Mouse (Mus musculus): ENCODE results near the gene B3galt1. TPM values are rescaled to one million over a fixed set of nuclear protein-coding genes. Genes with fewer than 3 reads are reported as not detected.

B3galt1 gene
- polyA plus RNA-seq, 1 experiment, result not detected

DNA sequence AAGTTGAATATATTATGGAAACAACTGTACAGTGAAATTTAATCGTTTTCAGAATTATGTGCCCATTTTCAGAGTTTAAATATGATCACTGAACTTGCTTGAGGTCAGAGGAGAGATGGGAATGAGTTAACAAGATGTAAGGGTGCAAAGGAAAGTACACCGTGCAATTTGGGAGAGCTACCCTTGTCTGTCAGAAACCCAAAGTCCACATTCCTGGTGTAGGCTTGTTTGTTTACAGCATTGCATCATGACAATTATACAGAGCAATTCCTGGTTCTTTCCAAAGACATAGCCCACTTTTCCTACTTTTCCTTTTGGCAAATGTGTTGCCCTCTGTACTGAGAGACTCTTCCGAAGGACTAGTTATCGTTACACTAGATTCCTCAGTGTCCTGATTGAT lies 390.5 kb downstream of the B3galt1 start:
- Histone ChIP-seq H3K9me3 (ENCODE audit: control insufficient read depth, low read length) (peaks cover 2% of the 10 kb centered on the region; the same call in 1 of the 2 replicates), H3K36me3 (ENCODE audit: control insufficient read depth) (no peaks in the 10 kb centered on the region), H3K4me1 (ENCODE audit: control insufficient read depth) (no peaks in the 10 kb centered on the region)

GRCm38 (mm10) chr2:67957561-67957960 lies 391.9 kb downstream of the B3galt1 start:
- no peak for TF ChIP-seq GATA1 (IDR thresholded peaks at IDR 0.05; ENCODE audit: low read length)
- TF ChIP-seq TAL1 (IDR thresholded peaks at IDR 0.05; ENCODE audit: low read length), result no peak
- Histone ChIP-seq H3K4me1 (ENCODE audit: control insufficient read depth) (no peaks in the 10 kb centered on the region), H3K4me3 (replicated peaks) (no peak overlapping the region), H3K27me3 (ENCODE audit: control insufficient read depth) (no peaks in the 10 kb centered on the region), H3K36me3 (ENCODE audit: control insufficient read depth) (no peaks in the 10 kb centered on the region), H3K9me3 (ENCODE audit: control insufficient read depth, low read length) (peaks cover 2% of the 10 kb centered on the region; the same call in 1 of the 2 replicates)

More for the DNA sequence above, 390.5 kb downstream of the B3galt1 start:
- TF ChIP-seq TAL1 (IDR thresholded peaks at IDR 0.05; ENCODE audit: low read length) (no peak), GATA1 (IDR thresholded peaks at IDR 0.05; ENCODE audit: low read length) (no peak)
- Histone ChIP-seq H3K4me3 (replicated peaks) (no peak overlapping the region), H3K27me3 (ENCODE audit: control insufficient read depth) (no peaks in the 10 kb centered on the region)

GRCm38 (mm10) chr2:67960711-67961110 lies 395.0 kb downstream of the B3galt1 start:
- TF ChIP-seq TAL1 (IDR thresholded peaks at IDR 0.05; ENCODE audit: low read length) (no peak), GATA1 (IDR thresholded peaks at IDR 0.05; ENCODE audit: low read length) (no peak)
- Histone ChIP-seq H3K27me3 (ENCODE audit: control insufficient read depth) (no peaks in the 10 kb centered on the region), H3K4me3 (replicated peaks) (no peak overlapping the region), H3K4me1 (ENCODE audit: control insufficient read depth) (no peaks in the 10 kb centered on the region), H3K9me3 (ENCODE audit: control insufficient read depth, low read length) (no peaks in the 10 kb centered on the region), H3K36me3 (ENCODE audit: control insufficient read depth) (no peaks in the 10 kb centered on the region)

DNA sequence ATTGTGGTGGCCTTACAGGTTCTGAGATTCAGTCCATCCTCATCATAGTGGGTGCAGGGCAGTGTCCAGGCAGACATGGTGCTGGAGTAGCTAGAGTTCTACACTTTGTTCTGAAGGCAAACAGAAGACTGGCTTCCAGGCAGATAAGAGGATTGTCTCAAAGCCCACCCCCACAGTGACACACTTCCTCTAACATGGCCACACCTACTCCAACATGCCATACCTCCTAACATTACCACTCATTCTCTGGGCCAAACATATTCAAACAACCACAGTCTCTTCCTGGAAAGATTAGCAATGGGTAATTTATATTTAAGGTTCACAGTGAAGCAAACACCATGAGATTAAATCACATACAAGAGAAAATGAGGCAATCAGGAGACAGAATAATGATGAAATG lies 403.1 kb downstream of the B3galt1 start:
- Histone ChIP-seq H3K36me3 (ENCODE audit: control insufficient read depth) (no peaks in the 10 kb centered on the region), H3K4me1 (ENCODE audit: control insufficient read depth) (no peaks in the 10 kb centered on the region), H3K9me3 (ENCODE audit: control insufficient read depth, low read length) (peaks cover 3% of the 10 kb centered on the region), H3K27me3 (ENCODE audit: control insufficient read depth) (no peaks in the 10 kb centered on the region), H3K4me3 (replicated peaks) (no peak overlapping the region)
- TF ChIP-seq GATA1 (IDR thresholded peaks at IDR 0.05; ENCODE audit: low read length) (no peak), TAL1 (IDR thresholded peaks at IDR 0.05; ENCODE audit: low read length) (no peak)

GRCm38 (mm10) chr2:67971091-67971490 lies 405.4 kb downstream of the B3galt1 start:
- no peak for TF ChIP-seq TAL1 (IDR thresholded peaks at IDR 0.05; ENCODE audit: low read length)
- TF ChIP-seq GATA1 (IDR thresholded peaks at IDR 0.05; ENCODE audit: low read length), result no peak
- Histone ChIP-seq H3K9me3 (ENCODE audit: control insufficient read depth, low read length) (peaks cover 3% of the 10 kb centered on the region), H3K36me3 (ENCODE audit: control insufficient read depth) (no peaks in the 10 kb centered on the region), H3K4me1 (ENCODE audit: control insufficient read depth) (no peaks in the 10 kb centered on the region), H3K4me3 (replicated peaks) (no peak overlapping the region), H3K27me3 (ENCODE audit: control insufficient read depth) (no peaks in the 10 kb centered on the region)

- no peaks in the 10 kb centered on the region for H3K4me1 ChIP-seq (ENCODE audit: control insufficient read depth)
- peaks cover 3% of the 10 kb centered on the region for H3K9me3 ChIP-seq (ENCODE audit: control insufficient read depth, low read length)
- H3K4me3 ChIP-seq (replicated peaks), result no peak overlapping the region
- H3K27me3 ChIP-seq (ENCODE audit: control insufficient read depth), result no peaks in the 10 kb centered on the region
- TF ChIP-seq GATA1 (IDR thresholded peaks at IDR 0.05; ENCODE audit: low read length), result no peak
- TF ChIP-seq TAL1 (IDR thresholded peaks at IDR 0.05; ENCODE audit: low read length), result no peak
- H3K36me3 ChIP-seq (ENCODE audit: control insufficient read depth), result no peaks in the 10 kb centered on the region
These were observed 405.9 kb downstream of the B3galt1 start for GRCm38 (mm10) chr2:67971576-67971975.

- H3K9me3 ChIP-seq (ENCODE audit: control insufficient read depth, low read length), result peaks cover 2% of the 10 kb centered on the region; the same call in 1 of the 2 replicates
- TF ChIP-seq GATA1 (IDR thresholded peaks at IDR 0.05; ENCODE audit: low read length) (no peak), TAL1 (IDR thresholded peaks at IDR 0.05; ENCODE audit: low read length) (no peak)
- H3K36me3 ChIP-seq (ENCODE audit: control insufficient read depth), result no peaks in the 10 kb centered on the region
These were observed 410.1 kb downstream of the B3galt1 start for GRCm38 (mm10) chr2:67975764-67976163.

GRCm38 (mm10) chr2:67976488-67976887 lies 410.8 kb downstream of the B3galt1 start:
- H3K36me3 ChIP-seq (ENCODE audit: control insufficient read depth), result no peaks in the 10 kb centered on the region

More at GRCm38 (mm10) chr2:67975764-67976163, 410.1 kb downstream of the B3galt1 start:
- H3K27me3 ChIP-seq (ENCODE audit: control insufficient read depth), result no peaks in the 10 kb centered on the region
- no peaks in the 10 kb centered on the region for H3K4me1 ChIP-seq (ENCODE audit: control insufficient read depth)
- H3K4me3 ChIP-seq (replicated peaks), result no peak overlapping the region

GRCm38 (mm10) chr2:67977620-67978262 lies 412.1 kb downstream of the B3galt1 start:
- TF ChIP-seq GATA1 (IDR thresholded peaks at IDR 0.05; ENCODE audit: low read length) (no peak), TAL1 (IDR thresholded peaks at IDR 0.05; ENCODE audit: low read length) (no peak)
- H3K4me1 ChIP-seq (ENCODE audit: control insufficient read depth), result no peaks in the 10 kb centered on the region
- no peaks in the 10 kb centered on the region for H3K36me3 ChIP-seq (ENCODE audit: control insufficient read depth)
- H3K9me3 ChIP-seq (ENCODE audit: control insufficient read depth, low read length), result peaks cover 2% of the 10 kb centered on the region; the same call in 1 of the 2 replicates
- H3K4me3 ChIP-seq (replicated peaks), result no peak overlapping the region
- no peaks in the 10 kb centered on the region for H3K27me3 ChIP-seq (ENCODE audit: control insufficient read depth)

More at GRCm38 (mm10) chr2:67976488-67976887, 410.8 kb downstream of the B3galt1 start:
- Histone ChIP-seq H3K9me3 (ENCODE audit: control insufficient read depth, low read length) (peaks cover 2% of the 10 kb centered on the region; the same call in 1 of the 2 replicates), H3K27me3 (ENCODE audit: control insufficient read depth) (no peaks in the 10 kb centered on the region), H3K4me1 (ENCODE audit: control insufficient read depth) (no peaks in the 10 kb centered on the region), H3K4me3 (replicated peaks) (no peak overlapping the region)
- TF ChIP-seq TAL1 (IDR thresholded peaks at IDR 0.05; ENCODE audit: low read length) (no peak), GATA1 (IDR thresholded peaks at IDR 0.05; ENCODE audit: low read length) (no peak)
